Mouse (Mus musculus): Measurements from ENCODE around the gene Fbxw11.

DNA sequence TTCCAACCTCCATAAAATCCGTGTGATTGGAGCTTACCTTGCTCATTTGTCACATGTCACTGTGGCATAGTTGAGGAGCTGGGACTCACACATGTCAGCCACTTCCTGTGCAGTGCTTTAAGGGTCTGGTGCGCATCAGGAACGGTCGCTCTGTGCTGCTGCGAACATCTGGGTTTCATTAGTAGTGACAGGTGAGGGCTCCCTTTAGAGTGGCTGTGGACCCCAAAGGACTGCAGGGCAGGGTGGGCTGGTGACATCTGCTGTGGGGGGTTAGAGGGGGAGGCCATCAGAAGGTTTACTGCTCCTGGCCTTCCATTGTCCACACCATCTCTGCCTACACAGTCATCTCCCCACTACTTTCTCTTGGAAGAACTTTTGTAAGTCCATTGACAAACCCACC, 101.4 kb downstream of the Fbxw11 start:
- TF ChIP-seq POLR2A (IDR thresholded peaks at IDR 0.05; ENCODE audit: control insufficient read depth, extremely low read depth, insufficient read depth, low read length, poor library complexity) = no peak
- TF ChIP-seq CTCF (IDR thresholded peaks at IDR 0.05; ENCODE audit: borderline replicate concordance, control insufficient read depth, extremely low read depth, insufficient read depth, low read length, poor library complexity) = no peak

Measured in thymus, adult 2 months (tissue).